Mouse (Mus musculus): ENCODE results near the gene Lmf2.
A peak's percentile ranks its signal among the peaks of the same experiment; 100 is the strongest.

The Lmf2 gene

GRCm38 (mm10) chr15:89372536-89372935 is 17.1 kb upstream of the Lmf2 start:
- peak; percentile 20 for DNase-seq (ENCODE audit: low read depth, low spot score)

GRCm38 (mm10) chr15:89372068-89372467 is 16.6 kb upstream of the Lmf2 start:
- DNase-seq (ENCODE audit: low read depth, low spot score) = no peak

GRCm38 (mm10) chr15:89365141-89365551 is 9.7 kb upstream of the Lmf2 start:
- DNase-seq (ENCODE audit: low read depth, low spot score) = no peak

GRCm38 (mm10) chr15:89363051-89363450 is 7.6 kb upstream of the Lmf2 start:
- DNase-seq (ENCODE audit: low read depth, low spot score) = no peak

- no peak for DNase-seq (ENCODE audit: low read depth, low spot score)
These were observed 3.3 kb upstream of the Lmf2 start for GRCm38 (mm10) chr15:89358784-89359183.

GRCm38 (mm10) chr15:89356372-89356771 is 913 bp upstream of the Lmf2 start:
- DNase-seq (ENCODE audit: low read depth, low spot score) = peak; percentile 97

GRCm38 (mm10) chr15:89354455-89354854 is 1.0 kb downstream of the Lmf2 start:
- DNase-seq (ENCODE audit: low read depth, low spot score) = no peak

GRCm38 (mm10) chr15:89353837-89354236 is 1.6 kb downstream of the Lmf2 start:
- DNase-seq (ENCODE audit: low read depth, low spot score) = no peak

- no peak for DNase-seq (ENCODE audit: low read depth, low spot score)
These were observed 2.7 kb downstream of the Lmf2 start for GRCm38 (mm10) chr15:89352795-89353194.

- DNase-seq (ENCODE audit: low read depth, low spot score) = no peak
These were observed 3.4 kb downstream of the Lmf2 start for GRCm38 (mm10) chr15:89352054-89352453.

- no peak for DNase-seq (ENCODE audit: low read depth, low spot score)
These were observed 4.2 kb downstream of the Lmf2 start for GRCm38 (mm10) chr15:89351302-89351701.

GRCm38 (mm10) chr15:89350447-89350846 is 5.0 kb downstream of the Lmf2 start:
- no peak for DNase-seq (ENCODE audit: low read depth, low spot score)

GRCm38 (mm10) chr15:89343325-89343724 is 12.1 kb downstream of the Lmf2 start:
- no peak for DNase-seq (ENCODE audit: low read depth, low spot score)

- no peak for DNase-seq (ENCODE audit: low read depth, low spot score)
These were observed 13.8 kb downstream of the Lmf2 start for GRCm38 (mm10) chr15:89341678-89342077.

GRCm38 (mm10) chr15:89340136-89340535 is 15.3 kb downstream of the Lmf2 start:
- DNase-seq (ENCODE audit: low read depth, low spot score) = peak; percentile 49

- DNase-seq (ENCODE audit: low read depth, low spot score) = peak; percentile 84
These were observed 15.8 kb downstream of the Lmf2 start for GRCm38 (mm10) chr15:89339696-89340095.

GRCm38 (mm10) chr15:89336422-89336821 is 19.0 kb downstream of the Lmf2 start:
- DNase-seq (ENCODE audit: low read depth, low spot score) = no peak

- DNase-seq (ENCODE audit: low read depth, low spot score) = no peak
These were observed 20.5 kb downstream of the Lmf2 start for GRCm38 (mm10) chr15:89334774-89335537.

GRCm38 (mm10) chr15:89334271-89334670 is 21.2 kb downstream of the Lmf2 start, which contains the start of gene Miox:
Miox (plus strand) TSS chr15:89334398.
- DNase-seq (ENCODE audit: low read depth, low spot score) = no peak

- DNase-seq (ENCODE audit: low read depth, low spot score) = no peak
These were observed 29.0 kb downstream of the Lmf2 start for GRCm38 (mm10) chr15:89326441-89326840.

GRCm38 (mm10) chr15:89323656-89324055 is 31.8 kb downstream of the Lmf2 start:
- no peak for DNase-seq (ENCODE audit: low read depth, low spot score)

GRCm38 (mm10) chr15:89322670-89323522 is 32.6 kb downstream of the Lmf2 start, which contains the start of gene Adm2:
Adm2 (plus strand) TSS chr15:89322720.
- DNase-seq (ENCODE audit: low read depth, low spot score) = peak; percentile 64

- DNase-seq (ENCODE audit: low read depth, low spot score) = no peak
These were observed 34.2 kb downstream of the Lmf2 start for GRCm38 (mm10) chr15:89321264-89321663.

Measured in A20 (cell line).